Mouse (Mus musculus): ENCODE measurements around the gene Synrg. TPM values are rescaled to one million over a fixed set of nuclear protein-coding genes. Genes with fewer than 3 reads are reported as not detected.
A peak's percentile ranks its signal among the peaks of the same experiment; 100 is the strongest.

Synrg gene
- polyA plus RNA-seq, 1 experiment from 2014 or later = 34.2 TPM

- H3K4me2 ChIP-seq (replicated peaks) = no peak overlapping the region
- no peak overlapping the region for H3K4me3 ChIP-seq (replicated peaks)
- H3K9me3 ChIP-seq = no peaks in the 10 kb centered on the region
- H3K27ac ChIP-seq = no peak overlapping the region
- H3K4me1 ChIP-seq (replicated peaks) = peaks cover 35% of the 10 kb centered on the region
- WGBS = 55% methylated on average over 8 of the region's 8 CpGs
- H3K9ac ChIP-seq (replicated peaks) = peak overlapping the region; percentile 39; the same call in 1 of the 2 replicates
- no peak for ATAC-seq
- peaks cover 24% of the 10 kb centered on the region for H3K36me3 ChIP-seq
- no peaks in the 10 kb centered on the region for H3K27me3 ChIP-seq
These were observed 3.4 kb downstream of the Synrg start for GRCm38 (mm10) chr11:83967436-83968204.

GRCm38 (mm10) chr11:83968205-83968575 lies 4.0 kb downstream of the Synrg start:
- Histone ChIP-seq H3K4me3 (replicated peaks) (no peak overlapping the region), H3K36me3 (peaks cover 27% of the 10 kb centered on the region), H3K4me1 (replicated peaks) (peaks cover 35% of the 10 kb centered on the region), H3K9ac (replicated peaks) (no peak overlapping the region), H3K27ac (no peak overlapping the region), H3K4me2 (replicated peaks) (no peak overlapping the region), H3K27me3 (no peaks in the 10 kb centered on the region), H3K9me3 (no peaks in the 10 kb centered on the region)
- no peak for ATAC-seq
- 87% methylated on average over 6 of the region's 6 CpGs for WGBS

GRCm38 (mm10) chr11:83969040-83969439 lies 4.8 kb downstream of the Synrg start:
- H3K27me3 ChIP-seq = no peaks in the 10 kb centered on the region
- H3K4me1 ChIP-seq (replicated peaks) = peaks cover 31% of the 10 kb centered on the region
- H3K4me3 ChIP-seq (replicated peaks) = no peak overlapping the region
- H3K36me3 ChIP-seq = peaks cover 31% of the 10 kb centered on the region
- no peak overlapping the region for H3K27ac ChIP-seq
- no peaks in the 10 kb centered on the region for H3K9me3 ChIP-seq
- H3K9ac ChIP-seq (replicated peaks) = no peak overlapping the region
- ATAC-seq = no peak
- WGBS = 94% methylated on average over 3 of the region's 3 CpGs
- no peak overlapping the region for H3K4me2 ChIP-seq (replicated peaks)

GRCm38 (mm10) chr11:83974561-83975346 lies 10.5 kb downstream of the Synrg start:
- Histone ChIP-seq H3K27ac (no peak overlapping the region), H3K4me2 (replicated peaks) (no peak overlapping the region), H3K36me3 (peaks cover 57% of the 10 kb centered on the region), H3K9me3 (no peaks in the 10 kb centered on the region), H3K9ac (replicated peaks) (no peak overlapping the region), H3K27me3 (no peaks in the 10 kb centered on the region), H3K4me1 (replicated peaks) (0 out of 2 replicates have a peak, but pooled peaks cover 3% of the 10 kb centered on the region), H3K4me3 (replicated peaks) (no peak overlapping the region)
- WGBS = 48% methylated on average over 7 of the region's 7 CpGs
- no peak for ATAC-seq

- 94% methylated on average over 1 of the region's 1 CpGs for whole genome bisulfite sequencing
- no peak for ATAC-seq
- Histone ChIP-seq H3K27me3 (no peaks in the 10 kb centered on the region), H3K9ac (replicated peaks) (no peak overlapping the region), H3K9me3 (no peaks in the 10 kb centered on the region), H3K4me3 (replicated peaks) (no peak overlapping the region), H3K36me3 (peaks cover 64% of the 10 kb centered on the region), H3K4me2 (replicated peaks) (no peak overlapping the region), H3K4me1 (replicated peaks) (0 out of 2 replicates have a peak, but pooled peaks cover 3% of the 10 kb centered on the region), H3K27ac (no peak overlapping the region)
These were observed 11.3 kb downstream of the Synrg start for GRCm38 (mm10) chr11:83975488-83975887.

- H3K4me1 ChIP-seq (replicated peaks) = 0 out of 2 replicates have a peak, but pooled peaks cover 3% of the 10 kb centered on the region
- no peak for ATAC-seq
- no peak overlapping the region for H3K4me3 ChIP-seq (replicated peaks)
- 92% methylated on average over 13 of the region's 13 CpGs for WGBS
- H3K27me3 ChIP-seq = no peaks in the 10 kb centered on the region
- H3K4me2 ChIP-seq (replicated peaks) = no peak overlapping the region
- no peak overlapping the region for H3K27ac ChIP-seq
- H3K9ac ChIP-seq (replicated peaks) = no peak overlapping the region
- peaks cover 66% of the 10 kb centered on the region for H3K36me3 ChIP-seq
- H3K9me3 ChIP-seq = no peaks in the 10 kb centered on the region
These were observed 12.2 kb downstream of the Synrg start for GRCm38 (mm10) chr11:83976236-83976977.

GRCm38 (mm10) chr11:83977810-83978209 lies 13.6 kb downstream of the Synrg start:
- WGBS = 89% methylated on average over 2 of the region's 2 CpGs
- Histone ChIP-seq H3K36me3 (peaks cover 67% of the 10 kb centered on the region), H3K9ac (replicated peaks) (no peak overlapping the region), H3K9me3 (no peaks in the 10 kb centered on the region), H3K4me1 (replicated peaks) (0 out of 2 replicates have a peak, but pooled peaks cover 3% of the 10 kb centered on the region), H3K4me2 (replicated peaks) (no peak overlapping the region), H3K27me3 (no peaks in the 10 kb centered on the region), H3K4me3 (replicated peaks) (no peak overlapping the region), H3K27ac (no peak overlapping the region)
- ATAC-seq = no peak

GRCm38 (mm10) chr11:83979992-83980391 lies 15.8 kb downstream of the Synrg start:
- H3K4me2 ChIP-seq (replicated peaks) = no peak overlapping the region
- H3K27me3 ChIP-seq = no peaks in the 10 kb centered on the region
- no peak overlapping the region for H3K27ac ChIP-seq
- no peaks in the 10 kb centered on the region for H3K9me3 ChIP-seq
- ATAC-seq = no peak
- 98% methylated on average over 6 of the region's 6 CpGs for WGBS
- H3K4me3 ChIP-seq (replicated peaks) = no peak overlapping the region
- no peak overlapping the region for H3K9ac ChIP-seq (replicated peaks)
- H3K4me1 ChIP-seq (replicated peaks) = no peaks in the 10 kb centered on the region
- peaks cover 73% of the 10 kb centered on the region for H3K36me3 ChIP-seq

GRCm38 (mm10) chr11:83981338-83981737 lies 17.1 kb downstream of the Synrg start:
- H3K36me3 ChIP-seq = peaks cover 86% of the 10 kb centered on the region
- no peak for ATAC-seq
- no peak overlapping the region for H3K27ac ChIP-seq
- H3K4me3 ChIP-seq (replicated peaks) = no peak overlapping the region
- no peaks in the 10 kb centered on the region for H3K9me3 ChIP-seq
- H3K4me1 ChIP-seq (replicated peaks) = no peaks in the 10 kb centered on the region
- WGBS = 81% methylated on average over 10 of the region's 10 CpGs
- H3K4me2 ChIP-seq (replicated peaks) = no peak overlapping the region
- H3K27me3 ChIP-seq = no peaks in the 10 kb centered on the region
- H3K9ac ChIP-seq (replicated peaks) = no peak overlapping the region

GRCm38 (mm10) chr11:83991701-83992100 lies 27.5 kb downstream of the Synrg start:
- no peaks in the 10 kb centered on the region for H3K4me1 ChIP-seq (replicated peaks)
- H3K27ac ChIP-seq = no peak overlapping the region
- no peaks in the 10 kb centered on the region for H3K27me3 ChIP-seq
- ATAC-seq = no peak
- H3K4me3 ChIP-seq (replicated peaks) = no peak overlapping the region
- H3K9ac ChIP-seq (replicated peaks) = no peak overlapping the region
- peaks cover 93% of the 10 kb centered on the region for H3K36me3 ChIP-seq
- no peaks in the 10 kb centered on the region for H3K9me3 ChIP-seq
- no peak overlapping the region for H3K4me2 ChIP-seq (replicated peaks)
- 90% methylated on average over 4 of the region's 4 CpGs for WGBS

- Histone ChIP-seq H3K4me2 (replicated peaks) (no peak overlapping the region), H3K9me3 (no peaks in the 10 kb centered on the region), H3K27me3 (no peaks in the 10 kb centered on the region), H3K27ac (no peak overlapping the region), H3K36me3 (peaks cover 93% of the 10 kb centered on the region), H3K9ac (replicated peaks) (no peak overlapping the region), H3K4me3 (replicated peaks) (no peak overlapping the region), H3K4me1 (replicated peaks) (no peaks in the 10 kb centered on the region)
- no peak for ATAC-seq
- WGBS = 97% methylated on average over 2 of the region's 2 CpGs
These were observed 29.2 kb downstream of the Synrg start for GRCm38 (mm10) chr11:83993428-83993827.

GRCm38 (mm10) chr11:83994481-83994880 lies 30.3 kb downstream of the Synrg start:
- H3K27ac ChIP-seq = no peak overlapping the region
- no peaks in the 10 kb centered on the region for H3K4me1 ChIP-seq (replicated peaks)

More at GRCm38 (mm10) chr11:83994481-83994880, 30.3 kb downstream of the Synrg start:
- H3K27me3 ChIP-seq = no peaks in the 10 kb centered on the region
- H3K4me2 ChIP-seq (replicated peaks) = no peak overlapping the region
- no peak overlapping the region for H3K9ac ChIP-seq (replicated peaks)
- H3K9me3 ChIP-seq = no peaks in the 10 kb centered on the region
- 83% methylated on average over 3 of the region's 3 CpGs for WGBS
- H3K4me3 ChIP-seq (replicated peaks) = no peak overlapping the region
- peaks cover 96% of the 10 kb centered on the region for H3K36me3 ChIP-seq
- ATAC-seq = no peak

Measured in midbrain, embryonic 13.5 days (tissue).